Mouse (Mus musculus) megakaryocyte progenitor cell, adult 5-6 weeks (primary cell): ENCODE measurements around the gene Tspoap1. TPM values are rescaled to one million over a fixed set of nuclear protein-coding genes. Genes with fewer than 3 reads are reported as not detected.

ENCODE experiments used
- ATAC-seq: replicated peaks from 2 replicates; pipeline ENCODE4 v1.8.0; 2016; ENCODE audit warnings: mild to moderate bottlenecking, moderate TSS enrichment, inconsistent platforms; ENCODE audit not compliant: poor library complexity
- total RNA-seq, 2 experiments: library from RNA; stranded (forward) in 1 of 2; stranded (reverse) in 1 of 2; fragments of 157-497, 149-512 nt in 1 of 2; fragments of 200-1000 nt in 1 of 2; gene quantifications; 2 replicates each; pipeline versions ENCODE4 v1.2.3 to v1.2.4; 2015 to 2017

Gene Tspoap1
- total RNA-seq, 2 experiments from 2014 or later = 38.5 to 66.4 TPM

DNA sequence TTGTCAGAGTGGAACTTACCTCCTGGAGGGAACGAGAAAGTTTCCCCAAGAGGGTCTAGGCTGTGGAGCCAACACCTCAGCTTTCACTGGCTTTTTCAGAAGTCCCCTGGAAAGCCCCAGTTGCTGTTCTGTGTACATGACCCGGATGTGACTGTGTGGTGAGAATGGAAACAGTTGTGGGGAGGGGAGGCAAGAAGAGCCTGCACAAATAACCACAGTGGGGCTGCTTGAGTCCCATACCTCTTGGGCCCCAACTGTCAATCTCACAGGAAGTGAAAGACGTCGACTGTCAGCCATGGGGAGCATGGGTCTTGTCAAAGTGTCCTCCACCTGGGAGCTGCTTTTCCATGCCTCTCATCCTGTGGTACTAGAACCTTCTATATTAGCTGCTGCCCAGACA is 15.4 kb upstream of the Tspoap1 start:
- no peak for ATAC-seq

DNA sequence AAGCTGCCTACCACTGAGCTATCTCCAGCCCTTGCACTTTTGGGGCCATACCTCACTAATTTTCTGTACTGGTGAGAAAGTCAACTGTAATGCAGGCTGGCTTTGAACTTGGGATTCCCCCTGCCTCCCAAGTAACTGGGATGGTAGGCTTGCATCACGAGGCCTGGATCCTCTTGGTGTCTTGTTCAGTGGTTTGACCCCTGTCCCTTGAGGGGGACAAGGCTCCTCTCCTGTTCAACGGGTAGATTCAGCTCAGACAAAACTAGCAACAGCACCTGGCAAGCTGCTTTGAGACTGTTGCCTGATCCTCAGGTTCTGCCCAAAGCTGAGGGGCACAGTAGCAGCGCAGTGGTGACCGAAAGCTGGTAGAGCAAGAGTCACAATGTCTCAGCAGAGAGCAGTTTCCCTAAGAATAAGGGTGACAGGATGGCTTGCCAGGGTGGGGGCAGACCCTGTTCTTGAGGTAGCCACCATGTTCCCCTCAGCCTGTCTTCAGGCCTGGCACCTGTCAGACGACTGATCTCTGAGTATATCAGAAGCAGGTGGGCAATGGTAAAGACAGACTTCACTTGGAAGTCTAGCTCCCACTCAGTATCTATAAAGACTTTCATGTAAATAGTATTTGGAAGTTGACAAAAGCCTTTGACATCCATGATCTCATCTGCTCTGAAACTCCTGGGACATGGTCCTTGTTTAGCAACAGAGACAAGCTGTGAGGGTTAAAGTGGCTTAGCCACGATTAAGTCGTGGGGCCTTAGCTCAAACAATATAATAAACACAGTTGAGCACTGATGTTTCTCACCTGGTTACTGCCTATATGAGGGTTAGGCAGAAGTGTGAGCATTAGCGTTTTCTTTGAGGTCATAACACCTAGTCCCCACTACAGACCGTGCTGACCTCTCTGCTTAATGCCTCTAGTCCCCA is 14.4 kb upstream of the Tspoap1 start:
- no peak for ATAC-seq

DNA sequence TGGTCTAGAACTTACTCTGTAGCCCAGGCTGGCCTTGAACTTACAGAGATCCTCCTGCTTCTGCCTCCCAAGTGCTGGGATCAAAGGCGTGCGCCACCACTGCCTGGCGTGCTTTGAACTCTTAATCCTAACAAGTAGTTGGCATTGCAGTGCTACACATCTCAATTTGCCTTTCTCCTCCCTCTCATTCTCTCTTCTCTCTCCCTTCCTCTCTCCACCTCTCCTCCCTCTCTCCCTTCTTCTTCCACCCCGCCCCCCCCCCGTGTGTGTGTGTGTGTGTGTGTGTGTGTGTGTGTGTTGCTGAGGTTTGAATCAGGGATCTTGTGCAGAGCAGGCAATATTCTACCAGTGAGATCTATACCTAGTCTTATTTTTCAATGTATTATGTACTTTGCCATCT is 13.0 kb upstream of the Tspoap1 start:
- ATAC-seq = no peak

DNA sequence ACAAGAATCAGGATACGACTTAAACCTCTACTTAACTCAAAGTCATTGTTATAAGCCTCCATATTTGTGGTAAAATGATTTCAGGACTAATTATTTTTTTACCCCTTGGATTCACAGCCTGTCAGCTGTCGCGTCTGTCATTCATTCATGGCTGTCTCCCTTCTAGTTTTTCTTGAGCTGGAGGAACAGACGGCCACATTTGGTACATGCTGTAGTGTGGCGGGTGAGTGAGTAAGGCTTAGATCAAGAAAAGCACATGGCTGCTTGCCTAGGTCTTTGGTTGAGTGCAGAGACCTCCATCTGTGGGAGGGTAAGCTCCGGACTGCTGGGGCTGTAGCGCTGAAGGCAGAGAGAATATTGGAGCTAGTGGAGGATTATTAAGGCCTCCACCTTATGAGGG is 12.6 kb upstream of the Tspoap1 start:
- no peak for ATAC-seq

DNA sequence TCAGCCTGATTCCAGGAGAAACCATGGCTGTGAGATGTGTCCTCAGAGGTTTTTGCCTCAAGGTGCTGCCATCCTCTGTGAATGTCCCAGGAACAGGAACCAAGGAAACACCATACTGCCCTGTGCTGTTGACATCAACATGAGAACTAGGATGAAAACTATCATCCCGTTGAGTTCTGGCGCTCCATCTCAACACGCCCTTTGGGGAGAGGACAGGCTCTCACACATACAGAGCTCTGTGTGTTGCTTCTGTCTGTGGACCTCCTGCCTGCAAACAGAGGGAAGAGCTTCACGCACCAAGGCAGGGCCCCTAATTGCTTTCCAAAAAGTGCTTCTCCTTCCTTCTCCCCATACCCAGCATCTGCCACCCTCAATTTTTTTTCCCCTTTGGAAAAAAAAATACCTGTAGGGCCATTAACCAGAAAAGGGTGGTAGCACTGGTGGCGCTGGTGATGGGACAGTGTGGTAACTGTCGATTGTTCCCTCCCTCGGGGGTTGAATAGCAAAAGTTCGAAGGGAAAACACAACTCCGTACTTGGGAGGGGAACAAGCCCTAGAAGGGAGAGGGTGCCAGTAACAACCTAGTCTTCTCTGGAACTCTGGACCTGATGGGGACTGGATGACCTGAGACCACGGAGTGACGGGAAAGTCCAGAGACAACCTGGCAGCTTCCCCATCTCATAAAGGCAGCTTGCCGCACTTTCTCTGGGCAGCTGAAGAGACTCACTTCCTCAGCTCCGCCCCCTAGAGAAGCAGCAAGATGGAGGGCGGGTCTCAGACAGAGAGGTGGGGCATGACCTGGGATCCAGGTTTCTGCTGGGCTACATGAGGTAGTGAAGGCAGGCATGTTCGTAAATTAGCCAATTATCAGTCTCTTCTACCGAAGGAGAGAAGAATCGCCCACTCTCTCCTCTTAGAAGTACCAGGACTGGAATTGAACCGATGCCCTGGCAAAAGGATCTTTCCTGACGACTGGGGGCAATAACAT is 11.9 kb upstream of the Tspoap1 start:
- ATAC-seq = peak; percentile 49

DNA sequence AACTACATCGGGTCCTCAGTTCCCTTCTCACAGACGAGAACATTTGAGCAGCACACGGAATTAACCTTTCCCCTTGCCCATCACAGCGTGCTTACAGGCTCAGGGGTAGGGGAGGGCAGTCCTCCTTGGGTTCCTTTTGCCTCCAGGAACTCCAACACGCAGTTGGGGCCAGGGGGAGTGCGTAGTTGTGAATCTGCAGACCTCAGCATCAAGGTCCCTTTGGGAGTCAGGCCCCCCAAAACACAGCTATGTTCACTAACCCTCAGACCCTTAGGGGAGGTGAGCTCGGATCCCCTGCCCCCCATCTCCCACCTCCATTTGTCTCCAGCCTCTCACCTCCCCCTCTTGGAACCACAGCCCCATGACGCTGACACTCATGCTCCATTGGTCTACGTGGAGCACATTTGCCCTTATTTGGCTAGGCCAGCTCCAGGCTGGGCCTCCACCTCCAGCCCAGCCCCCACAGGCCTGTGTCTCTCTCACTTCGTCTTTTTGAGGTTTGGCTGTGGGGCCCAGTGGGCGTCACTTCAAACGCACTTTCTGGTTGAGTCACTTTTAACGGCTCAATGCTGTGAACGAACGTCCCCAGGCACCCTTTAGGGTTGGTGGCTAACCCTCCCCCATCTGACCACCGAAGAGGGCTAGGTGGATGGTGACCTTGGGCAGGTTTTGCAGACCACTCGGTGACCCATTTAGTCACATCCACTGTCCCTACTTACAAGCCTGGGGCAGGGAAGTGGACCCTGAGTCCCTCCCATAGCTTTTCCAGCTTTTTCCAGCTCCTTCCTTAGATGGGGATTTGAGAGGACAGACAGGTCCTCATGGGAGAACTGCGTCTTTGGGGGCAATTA is 10.9 kb upstream of the Tspoap1 start:
- ATAC-seq = peak; percentile 65

DNA sequence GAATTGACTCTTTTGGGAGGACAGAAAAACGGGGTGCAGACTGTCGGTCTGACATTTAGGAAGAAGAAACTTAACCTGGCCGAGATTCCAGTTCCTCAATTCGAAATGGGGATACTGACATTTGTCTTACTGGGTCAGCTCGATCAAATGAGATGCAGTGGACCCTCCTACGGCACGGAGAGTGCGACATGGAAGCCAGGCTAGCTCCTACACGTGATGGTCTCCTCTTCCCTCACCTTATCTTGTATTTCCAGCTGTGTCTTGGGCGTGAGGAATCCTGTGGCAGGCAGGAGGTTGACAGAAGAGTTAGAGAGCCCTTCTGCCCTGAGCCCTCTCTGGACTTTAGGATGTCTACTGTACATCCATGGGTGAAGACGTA is 10.3 kb upstream of the Tspoap1 start:
- peak; percentile 22 for ATAC-seq

DNA sequence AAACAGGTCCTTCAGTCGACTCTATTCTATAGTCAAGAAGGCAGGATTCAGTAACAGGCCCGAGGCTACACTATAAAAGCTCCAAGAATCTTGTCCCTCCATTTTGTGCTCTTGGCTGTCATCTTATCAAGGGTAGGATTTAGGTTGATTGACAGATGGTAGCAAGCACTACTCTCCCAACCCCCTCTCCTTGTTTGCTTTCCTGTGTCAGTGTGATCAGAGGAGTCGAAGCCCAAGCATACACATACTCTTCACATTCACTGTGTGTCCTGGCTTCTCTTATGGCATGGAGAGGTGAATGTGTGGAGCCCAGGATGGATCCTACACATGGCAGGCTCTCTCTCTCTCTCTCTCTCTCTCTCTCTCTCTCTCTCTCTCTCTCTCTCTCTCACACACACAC is 9.8 kb upstream of the Tspoap1 start:
- no peak for ATAC-seq

DNA sequence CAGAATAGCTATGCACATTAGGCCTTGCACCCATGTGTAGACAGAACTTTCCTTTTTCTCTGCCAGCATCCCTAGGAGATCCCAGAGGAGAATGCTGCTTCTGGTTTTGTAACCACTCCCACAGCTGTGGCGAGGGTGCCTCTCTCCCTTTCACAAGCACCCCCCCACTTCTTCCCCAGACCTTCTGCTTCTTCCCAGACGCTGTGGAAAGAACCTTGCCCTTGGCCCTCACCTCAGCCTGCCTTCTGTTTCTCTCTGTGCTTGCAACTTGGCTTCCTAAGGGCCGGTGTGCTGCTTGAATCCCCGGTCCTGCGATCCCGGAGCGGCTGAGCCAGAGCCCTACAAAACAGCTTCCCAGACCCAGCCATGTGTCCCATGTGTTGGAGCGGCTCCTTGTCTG is 9.3 kb upstream of the Tspoap1 start:
- ATAC-seq = no peak

DNA sequence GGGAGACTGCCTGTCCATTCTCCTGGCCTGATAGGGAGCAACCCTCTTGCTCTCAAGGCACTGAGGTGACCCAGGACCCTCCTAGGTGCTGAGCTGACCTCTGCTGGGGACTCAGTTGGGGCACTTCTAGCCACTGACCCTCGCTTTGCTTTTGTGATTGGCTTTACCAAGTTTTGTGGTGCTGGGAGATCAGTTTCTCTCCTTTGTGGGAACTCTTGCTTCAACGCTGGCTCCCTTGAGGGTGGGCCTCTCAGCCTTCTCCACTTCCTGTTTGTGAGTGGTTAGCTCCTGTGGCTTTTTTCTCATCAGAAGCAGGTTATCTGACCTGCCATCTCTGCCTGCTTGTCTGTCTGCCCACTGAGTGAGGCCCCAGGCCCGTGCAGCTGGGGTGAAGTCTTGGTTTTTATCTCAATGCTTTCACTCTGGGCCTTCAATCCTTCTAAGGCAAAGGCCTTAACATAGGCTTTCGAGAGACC is 8.8 kb upstream of the Tspoap1 start:
- ATAC-seq = peak; percentile 9; the same call in 1 of the 2 replicates

DNA sequence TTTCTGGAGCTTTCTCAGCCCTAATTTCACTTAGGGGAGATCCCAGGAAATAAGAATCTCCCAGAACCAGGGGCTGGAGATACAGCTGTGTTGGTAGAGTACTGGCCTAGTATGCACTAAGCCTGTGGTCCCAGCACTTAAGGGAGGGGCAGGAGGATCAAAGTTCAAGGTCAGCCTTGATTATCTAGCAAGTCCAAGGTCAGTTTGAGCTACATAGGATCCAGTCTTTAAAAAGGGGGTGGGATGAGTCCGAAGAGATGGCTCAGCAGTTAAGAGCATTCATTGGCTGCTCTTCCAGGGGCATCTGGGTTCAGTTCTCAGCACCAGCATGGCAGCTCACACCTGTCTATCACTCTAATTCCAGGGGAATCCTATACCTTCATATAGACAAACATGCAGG is 8.0 kb upstream of the Tspoap1 start:
- no peak for ATAC-seq

DNA sequence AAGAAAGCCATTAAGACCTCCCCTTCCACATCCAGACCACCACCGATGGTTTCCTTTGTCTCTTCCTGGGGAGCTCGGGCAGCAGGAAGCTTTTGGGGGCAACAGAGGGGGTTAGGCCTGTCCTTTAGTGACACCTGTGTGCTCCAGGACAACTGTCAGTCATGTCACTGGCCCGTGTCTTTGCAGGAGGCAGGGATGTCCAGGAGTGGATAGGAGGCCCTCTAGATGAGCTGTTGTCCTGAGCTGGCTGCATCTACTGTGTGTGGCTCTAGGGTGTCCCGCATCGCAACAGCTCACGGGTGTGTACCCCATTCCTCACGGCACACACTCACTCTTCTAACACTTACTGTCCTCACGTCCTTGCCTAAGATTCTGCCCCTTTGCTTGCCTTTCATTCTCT is 7.1 kb upstream of the Tspoap1 start:
- ATAC-seq = no peak

DNA sequence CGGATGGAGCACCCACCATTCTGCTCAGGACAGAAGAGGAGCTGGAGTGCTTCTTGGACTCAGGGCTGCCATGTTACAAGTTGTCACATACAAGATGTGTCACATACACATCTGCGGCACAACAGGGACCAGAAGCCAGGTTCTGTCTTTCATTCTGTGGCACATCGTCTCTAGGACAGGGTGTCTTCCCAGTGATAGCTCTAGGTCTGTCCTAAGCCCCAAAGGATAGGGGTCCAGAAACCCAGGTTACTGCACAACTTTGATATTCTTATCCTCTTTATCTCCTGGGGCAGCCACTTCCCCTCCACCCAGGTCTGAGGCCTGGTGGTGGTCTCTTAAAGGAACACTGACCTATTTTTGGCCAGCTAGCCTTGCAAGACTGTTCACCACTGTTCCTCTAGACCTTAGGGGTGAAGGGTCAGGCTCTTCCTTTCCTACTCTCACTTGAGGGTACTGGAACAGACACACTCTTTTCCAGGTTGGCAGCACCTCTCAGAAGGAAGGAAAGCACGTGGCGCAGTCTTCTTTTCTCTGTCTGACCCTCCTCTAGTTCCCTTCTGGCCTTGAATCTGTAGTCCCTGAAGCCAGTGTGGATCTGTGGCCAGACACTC is 6.3 kb upstream of the Tspoap1 start:
- no peak for ATAC-seq

DNA sequence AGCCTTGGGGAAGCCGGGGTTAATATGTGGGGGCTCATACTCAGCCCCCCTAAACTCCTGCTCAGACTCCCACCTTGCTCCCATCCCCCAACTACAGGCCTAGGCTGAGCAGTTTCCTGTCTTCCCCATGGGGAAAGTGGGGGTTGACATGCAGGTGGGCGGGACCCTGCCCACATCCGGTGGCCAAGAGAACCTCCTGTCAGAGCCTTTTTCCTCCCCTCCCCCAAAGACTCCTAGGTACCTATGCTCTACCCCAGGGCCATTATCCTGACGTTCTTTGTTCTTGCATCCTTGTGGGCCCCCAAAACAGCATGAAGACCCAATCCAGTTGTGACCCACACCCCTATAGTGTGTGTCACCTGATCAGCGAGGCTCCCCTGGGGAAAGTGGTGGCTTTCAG is 5.7 kb upstream of the Tspoap1 start:
- no peak for ATAC-seq

DNA sequence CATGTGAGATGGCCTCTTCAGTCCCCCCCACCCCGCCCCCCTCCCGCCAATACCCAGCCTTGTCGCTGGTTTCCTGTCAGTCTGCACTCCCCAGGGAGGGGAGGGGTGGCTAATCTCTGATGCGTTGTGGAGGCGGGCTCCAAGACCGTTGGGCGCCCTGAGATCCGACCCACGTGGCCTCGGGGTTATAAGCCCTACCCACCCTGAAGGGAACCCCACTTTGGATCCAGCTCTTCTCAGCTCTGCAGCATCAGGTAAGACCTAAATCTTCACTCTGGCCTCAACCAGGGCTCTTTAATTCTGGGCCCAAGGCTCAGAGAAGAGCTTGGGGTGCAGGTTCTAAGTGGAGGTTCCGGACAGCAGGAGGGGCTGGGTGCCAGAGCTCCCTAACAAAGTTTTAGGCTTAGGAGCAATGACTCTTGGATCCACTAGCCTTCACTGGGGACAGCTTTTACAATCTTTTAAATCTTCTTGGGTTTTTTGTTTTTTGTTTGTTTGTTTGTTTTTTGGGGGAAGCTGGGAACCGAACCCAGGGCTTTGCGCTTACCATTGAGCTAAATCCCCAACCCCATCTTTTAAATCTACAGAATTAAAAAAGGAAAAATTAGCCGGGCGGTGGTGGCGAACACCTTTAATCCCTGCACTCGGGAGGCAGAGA is 4.9 kb upstream of the Tspoap1 start:
- peak; percentile 32 for ATAC-seq

DNA sequence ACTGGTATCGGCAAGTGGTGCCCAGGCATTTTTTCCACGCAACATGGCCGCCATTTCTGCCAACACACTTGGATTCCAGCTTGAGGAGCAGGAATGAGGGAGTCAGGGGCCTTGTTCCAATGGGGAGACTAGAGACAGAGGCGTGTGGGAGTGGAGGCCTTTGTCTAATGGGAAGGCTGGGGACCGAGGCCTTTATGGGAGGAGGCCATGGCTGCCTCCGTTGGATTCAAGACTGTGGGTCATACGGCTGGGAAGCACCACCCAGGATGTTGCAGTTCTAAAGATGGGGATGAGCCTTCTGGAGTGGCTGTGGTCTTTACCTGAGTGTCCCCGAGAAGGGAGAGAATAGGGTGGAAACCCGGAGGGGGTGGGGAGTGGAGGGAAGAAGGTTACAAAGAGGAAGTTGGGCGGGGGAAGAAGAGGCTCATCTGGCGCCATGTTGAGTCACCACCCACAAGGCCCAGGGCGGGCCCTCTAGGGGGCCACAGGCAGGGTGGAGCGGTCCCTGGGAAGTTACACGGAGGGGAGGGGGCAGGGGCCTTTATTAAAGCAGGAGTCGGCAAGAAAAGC is 4.0 kb upstream of the Tspoap1 start:
- no peak for ATAC-seq

DNA sequence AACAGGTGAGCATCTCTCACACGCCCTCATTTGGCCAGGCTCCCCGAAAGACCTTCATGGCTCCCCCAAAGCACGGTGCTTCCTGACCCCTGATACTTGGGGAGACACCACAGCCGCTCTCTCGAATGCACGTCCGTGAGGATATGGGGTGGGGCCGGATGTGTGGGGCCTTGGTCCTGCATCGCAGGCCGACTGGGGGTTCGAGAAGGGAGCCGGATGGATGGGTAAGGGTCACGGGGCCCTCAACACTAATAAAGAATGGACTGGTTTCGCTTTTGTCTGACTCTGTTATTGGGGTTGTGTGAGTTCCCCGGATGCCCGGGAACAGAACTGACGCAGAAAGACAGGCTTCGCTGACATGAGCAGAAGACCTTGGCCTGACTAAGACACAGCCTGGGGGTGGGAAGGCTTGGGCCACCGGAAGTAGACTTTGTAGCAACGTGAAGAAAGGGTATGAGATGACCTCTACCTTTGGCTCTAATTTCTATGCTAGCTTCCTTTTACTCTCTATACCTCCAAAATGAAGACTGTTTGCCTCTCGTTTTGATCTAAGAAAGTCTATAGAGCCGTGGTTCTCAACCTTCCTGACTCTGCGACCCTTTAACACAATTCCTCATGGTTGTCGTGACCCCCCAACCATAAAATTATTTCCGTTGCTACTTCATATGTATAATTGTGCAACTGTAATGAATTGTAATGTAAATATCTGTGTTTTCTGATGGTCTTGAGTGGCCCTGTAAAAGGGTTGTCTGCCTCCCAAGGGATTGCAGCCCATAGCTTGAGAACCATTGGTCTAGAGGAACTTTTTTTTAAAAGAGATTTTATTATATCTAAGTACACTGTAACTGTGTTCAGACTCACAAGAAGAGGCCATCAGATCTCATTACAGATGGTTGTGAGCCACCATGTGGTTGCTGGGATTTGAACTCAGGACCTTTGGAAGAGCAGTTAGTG is 3.1 kb upstream of the Tspoap1 start:
- ATAC-seq = no peak
